Mouse (Mus musculus) embryonic facial prominence, embryonic 15.5 days (tissue): ENCODE data around the gene Psmc3ip. TPM values are rescaled to one million over a fixed set of nuclear protein-coding genes. Genes with fewer than 3 reads are reported as not detected.

ENCODE experiments used
- ATAC-seq: fragments of 200-750 bp; cut with Nextera tagmentation; 2 replicates; pipeline ENCODE4 v1.8.0; 2017; ENCODE audit warnings: low read depth, moderate TSS enrichment; ENCODE audit not compliant: insufficient number of reproducible peaks, low FRiP score, low TSS enrichment
- H3K27ac ChIP-seq: fragments of 300-500 bp; sonication (generic); replicated peaks from 2 replicates; pipeline ENCODE4 v1.5.1; 2015; ENCODE audit warnings: mild to moderate bottlenecking, inconsistent platforms
- H3K27me3 ChIP-seq: fragments of 300-500 bp; sonication (generic); 2 replicates; pipeline ENCODE4 v1.6.1; 2015; ENCODE audit warnings: inconsistent platforms
- H3K36me3 ChIP-seq: fragments of 300-500 bp; sonication (generic); 2 replicates; pipeline ENCODE4 v1.6.1; 2015; ENCODE audit warnings: mild to moderate bottlenecking, inconsistent platforms
- H3K4me1 ChIP-seq: fragments of 300-500 bp; sonication (generic); 2 replicates; pipeline ENCODE4 v1.6.1; 2015; ENCODE audit warnings: inconsistent platforms
- H3K4me2 ChIP-seq: fragments of 300-500 bp; sonication (generic); replicated peaks from 2 replicates; pipeline ENCODE4 v1.6.1; 2015; ENCODE audit warnings: mild to moderate bottlenecking, inconsistent platforms
- H3K4me3 ChIP-seq: fragments of 300-500 bp; sonication (generic); replicated peaks from 2 replicates; pipeline ENCODE4 v1.5.1; 2015; ENCODE audit warnings: mild to moderate bottlenecking, inconsistent platforms
- H3K9ac ChIP-seq: fragments of 300-500 bp; sonication (generic); 2 replicates; pipeline ENCODE4 v1.6.1; 2015; ENCODE audit warnings: inconsistent platforms
- H3K9me3 ChIP-seq: fragments of 300-500 bp; sonication (generic); replicated peaks from 2 replicates; pipeline ENCODE4 v1.6.1; 2016; ENCODE audit warnings: inconsistent platforms
- WGBS: fragments of 180-500 bp; shearing (Covaris S2); methylation state at CpG from one replicate; pipeline ENCODE4 v1.1.7; 2015; 5-methylcytosine and 5-hydroxymethylcytosine counted together
- polyA plus RNA-seq: library from polyadenylated mRNA; unstranded; fragments of >200 nt; fragmentation: Nextera tagmentation; extraction: Ambion mirVana; gene quantifications from 2 replicates; pipeline ENCODE4 v1.2.1, GENCODE M21; 2015

The Psmc3ip gene
- polyA plus RNA-seq, 1 experiment from 2014 or later: 32.0 TPM

DNA sequence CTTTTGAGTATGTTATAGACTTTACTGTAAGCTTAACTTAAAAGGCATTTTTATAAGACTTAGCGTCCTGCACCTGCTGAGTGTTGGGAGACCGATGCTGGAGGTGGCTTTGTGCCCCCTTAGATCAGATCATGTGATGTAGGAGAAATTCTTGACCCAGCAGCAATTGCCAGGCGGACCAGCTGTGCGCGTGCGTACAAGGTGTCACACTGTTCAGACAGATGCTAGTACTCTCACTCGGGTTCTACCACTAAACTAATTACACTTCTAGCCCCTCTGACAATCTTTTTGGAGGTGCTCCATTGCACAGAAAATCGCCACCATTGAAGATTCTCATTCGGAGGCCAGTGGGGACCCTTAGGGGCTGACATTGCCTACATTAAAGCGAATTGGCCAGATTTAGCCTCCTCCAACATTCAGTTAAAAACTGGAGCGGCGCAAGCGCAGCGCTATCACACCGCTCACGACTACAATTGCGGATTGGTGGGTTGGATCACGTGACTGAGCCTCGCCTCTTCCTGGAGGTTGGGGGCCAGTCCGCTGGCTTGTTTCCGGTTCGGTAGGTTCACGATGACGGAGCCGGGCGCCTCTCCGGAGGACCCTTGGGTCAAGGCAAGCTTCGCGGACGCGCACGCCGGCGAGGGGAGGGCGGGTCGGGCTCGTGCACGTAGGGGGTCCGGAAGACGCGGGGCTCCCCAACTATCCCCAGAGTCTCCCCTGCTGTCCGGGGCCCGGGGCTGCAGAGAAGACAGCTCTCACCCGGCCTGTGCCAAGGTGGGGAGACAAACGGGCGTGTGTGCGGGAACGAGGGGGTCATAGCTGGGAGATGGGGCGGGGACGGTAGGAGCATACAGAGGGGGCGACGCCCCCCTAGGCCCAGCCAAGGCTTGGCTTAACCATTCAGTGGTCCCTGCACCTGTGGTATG lies 8.2 kb downstream of the Psmc3ip start, which contains the start of gene Mlx:
Mlx (plus strand) TSS at position 522 of the 926 bp plus-strand sequence.
- H3K4me3 ChIP-seq: peak within 1 kb of the TSS; percentile 72
- peaks cover 49% of the 10 kb centered on the region for H3K36me3 ChIP-seq
- peak within 1 kb of the TSS; percentile 92 for H3K4me2 ChIP-seq
- H3K9me3 ChIP-seq: no peaks in the 10 kb centered on the region
- H3K9ac ChIP-seq: peak within 1 kb of the TSS; percentile 80
- H3K27ac ChIP-seq: peak within 1 kb of the TSS; percentile 87
- WGBS: 1% methylated on average over 52 of the region's 52 CpGs
- peak; percentile 82 for ATAC-seq
- H3K4me1 ChIP-seq: peaks cover 39% of the 10 kb centered on the region
- no peaks in the 10 kb centered on the region for H3K27me3 ChIP-seq

DNA sequence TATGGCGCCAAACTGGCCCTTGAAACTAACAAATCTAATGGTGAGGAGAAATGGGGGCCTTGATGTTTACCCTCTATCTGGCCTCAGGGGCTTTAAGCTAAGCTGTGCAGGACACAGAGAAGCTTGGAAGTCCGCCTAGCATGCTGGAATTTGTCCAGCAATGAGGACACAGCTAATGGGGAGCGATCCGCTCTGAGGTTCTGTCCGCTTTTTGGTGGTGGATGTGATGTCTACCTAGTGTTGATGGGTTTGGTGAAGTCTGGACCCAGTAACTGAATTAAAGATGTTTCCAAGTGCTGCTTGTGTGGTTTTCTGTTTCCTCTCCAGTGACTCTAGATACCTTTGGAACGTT lies 8.9 kb downstream of the Psmc3ip start:
- peaks cover 42% of the 10 kb centered on the region for H3K36me3 ChIP-seq
- ATAC-seq: no peak
- 0 out of 2 replicates have a peak, but pooled peaks cover under 1% of the 10 kb centered on the region for H3K27me3 ChIP-seq
- H3K9me3 ChIP-seq: no peaks in the 10 kb centered on the region
- peak overlapping the region; percentile 80 for H3K9ac ChIP-seq
- 78% methylated on average over 6 of the region's 6 CpGs for WGBS
- H3K4me1 ChIP-seq: peaks cover 46% of the 10 kb centered on the region
- H3K4me2 ChIP-seq: peak overlapping the region; percentile 92
- peak overlapping the region; percentile 72 for H3K4me3 ChIP-seq
- H3K27ac ChIP-seq: peak overlapping the region; percentile 87

DNA sequence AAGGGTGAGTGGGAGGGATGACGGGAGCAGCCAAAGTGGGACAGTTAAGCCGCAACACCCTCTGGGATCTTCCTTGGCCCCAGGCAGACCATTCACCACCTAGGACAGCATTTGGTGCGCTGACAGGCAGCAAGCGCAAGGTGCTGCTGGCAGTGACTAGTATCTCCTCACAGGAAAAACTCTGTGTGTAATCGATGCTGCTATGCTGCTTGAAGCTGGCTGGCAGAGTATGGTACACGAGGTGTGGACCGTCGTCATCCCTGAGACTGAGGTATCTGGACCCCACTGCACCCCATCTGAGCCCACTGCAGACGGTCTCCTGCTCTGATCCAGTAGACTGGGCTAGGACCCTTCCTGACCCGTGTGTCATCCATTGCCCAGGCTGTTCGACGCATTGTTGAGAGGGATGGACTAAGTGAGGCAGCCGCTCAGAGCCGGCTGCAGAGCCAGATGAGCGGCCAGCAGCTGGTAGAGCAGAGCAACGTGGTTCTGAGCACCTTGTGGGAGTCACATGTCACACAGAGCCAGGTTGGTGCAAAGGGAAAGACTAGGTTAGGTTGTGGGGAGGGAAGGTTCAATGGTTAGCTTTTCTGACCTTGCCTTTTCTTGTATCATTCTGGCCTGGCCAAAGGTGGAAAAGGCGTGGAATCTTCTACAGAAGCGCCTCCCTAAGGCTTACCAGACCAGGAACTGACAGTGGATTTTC lies 9.5 kb downstream of the Psmc3ip start:
- H3K36me3 ChIP-seq: peaks cover 37% of the 10 kb centered on the region
- H3K27me3 ChIP-seq: peaks cover 5% of the 10 kb centered on the region; the same call in 1 of the 2 replicates
- no peak overlapping the region for H3K4me2 ChIP-seq
- H3K9ac ChIP-seq: 0 out of 2 replicates have a peak overlapping the region, but pooled peaks have one; percentile 80
- H3K9me3 ChIP-seq: no peaks in the 10 kb centered on the region
- H3K4me1 ChIP-seq: peaks cover 47% of the 10 kb centered on the region
- no peak overlapping the region for H3K27ac ChIP-seq
- H3K4me3 ChIP-seq: no peak overlapping the region
- whole genome bisulfite sequencing: 90% methylated on average over 18 of the region's 18 CpGs
- no peak for ATAC-seq

DNA sequence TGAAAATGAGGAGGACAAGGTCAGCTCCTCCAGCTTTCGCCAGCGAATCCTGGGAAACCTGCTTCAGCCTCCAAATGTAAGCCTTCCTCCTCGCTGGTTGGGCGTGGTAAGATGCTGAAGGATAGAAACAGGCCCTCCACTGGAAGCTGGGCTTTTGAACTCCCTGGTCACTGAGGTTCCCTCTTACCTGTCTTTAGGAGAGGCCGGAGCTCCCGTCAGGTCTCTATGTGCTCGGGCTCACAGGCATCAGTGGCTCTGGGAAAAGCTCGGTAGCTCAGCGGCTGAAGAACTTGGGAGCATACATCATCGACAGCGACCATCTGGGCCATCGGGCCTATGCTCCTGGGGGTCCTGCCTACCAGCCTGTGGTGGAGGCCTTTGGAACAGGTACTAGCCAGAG lies 10.4 kb downstream of the Psmc3ip start:
- H3K4me2 ChIP-seq: no peak overlapping the region
- peaks cover 14% of the 10 kb centered on the region for H3K27me3 ChIP-seq
- WGBS: 90% methylated on average over 12 of the region's 12 CpGs
- H3K4me1 ChIP-seq: peaks cover 49% of the 10 kb centered on the region
- no peak overlapping the region for H3K27ac ChIP-seq
- no peak for ATAC-seq
- no peak overlapping the region for H3K4me3 ChIP-seq
- no peaks in the 10 kb centered on the region for H3K9me3 ChIP-seq
- peaks cover 28% of the 10 kb centered on the region for H3K36me3 ChIP-seq
- H3K9ac ChIP-seq: no peak overlapping the region

DNA sequence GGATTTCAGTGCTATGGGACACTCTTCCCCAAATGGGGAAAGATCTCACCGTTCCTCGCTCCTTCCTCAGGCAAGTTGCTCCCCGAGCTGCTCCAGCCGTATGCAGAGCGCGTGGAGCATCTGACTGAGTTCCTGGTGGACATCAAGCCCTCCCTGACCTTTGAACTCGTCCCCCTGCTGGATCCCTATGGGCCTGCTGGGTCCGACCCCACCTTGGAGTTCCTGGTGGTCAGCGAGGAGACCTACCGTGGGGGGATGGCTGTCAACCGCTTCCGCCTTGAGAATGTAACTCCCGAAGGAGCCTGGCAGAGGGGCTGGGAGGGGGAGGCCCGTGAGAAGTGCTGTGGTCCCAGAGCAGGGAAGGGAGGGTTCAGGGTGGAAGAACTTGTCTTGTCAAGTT lies 11.0 kb downstream of the Psmc3ip start:
- Histone ChIP-seq H3K4me2 (no peak overlapping the region), H3K36me3 (peaks cover 22% of the 10 kb centered on the region), H3K27me3 (peaks cover 20% of the 10 kb centered on the region), H3K27ac (no peak overlapping the region), H3K4me1 (peaks cover 53% of the 10 kb centered on the region), H3K9me3 (no peaks in the 10 kb centered on the region), H3K4me3 (no peak overlapping the region), H3K9ac (0 out of 2 replicates have a peak overlapping the region, but pooled peaks have one; percentile 3)
- no peak for ATAC-seq
- 73% methylated on average over 14 of the region's 14 CpGs for WGBS

DNA sequence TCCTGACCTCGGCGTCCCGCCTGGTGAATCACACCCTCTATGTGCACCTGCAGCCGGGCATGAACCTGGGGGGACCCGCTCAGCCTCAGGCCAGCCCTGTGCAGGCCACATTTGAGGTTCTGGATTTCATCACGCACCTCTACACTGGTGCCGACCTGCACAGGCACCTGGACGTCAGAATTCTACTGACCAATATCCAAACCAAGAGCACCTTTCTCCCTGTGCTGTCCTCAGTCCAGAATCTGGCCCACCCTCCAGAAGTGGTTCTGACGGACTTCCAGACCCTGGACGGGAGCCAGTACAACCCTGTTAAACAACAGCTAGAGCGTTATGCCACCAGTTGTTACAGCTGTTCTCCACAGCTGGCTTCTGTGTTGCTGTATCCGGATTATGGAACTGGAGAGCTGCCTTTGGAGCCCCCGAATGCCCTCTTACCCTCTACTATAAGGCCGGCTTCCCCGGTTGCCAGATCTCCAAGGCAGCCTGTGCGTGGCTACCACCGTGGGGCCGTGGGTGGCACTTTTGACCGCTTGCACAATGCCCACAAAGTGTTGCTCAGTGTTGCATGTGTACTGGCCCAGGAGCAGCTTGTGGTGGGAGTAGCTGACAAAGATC lies 12.0 kb downstream of the Psmc3ip start:
- Histone ChIP-seq H3K4me1 (peaks cover 49% of the 10 kb centered on the region), H3K27me3 (peaks cover 30% of the 10 kb centered on the region), H3K9me3 (no peaks in the 10 kb centered on the region), H3K36me3 (peaks cover 14% of the 10 kb centered on the region; the same call in 1 of the 2 replicates), H3K27ac (peak overlapping the region; percentile 92), H3K9ac (peak overlapping the region; percentile 88), H3K4me2 (peak overlapping the region; percentile 97), H3K4me3 (peak overlapping the region; percentile 71)
- no peak for ATAC-seq
- 30% methylated on average over 19 of the region's 19 CpGs for whole genome bisulfite sequencing

DNA sequence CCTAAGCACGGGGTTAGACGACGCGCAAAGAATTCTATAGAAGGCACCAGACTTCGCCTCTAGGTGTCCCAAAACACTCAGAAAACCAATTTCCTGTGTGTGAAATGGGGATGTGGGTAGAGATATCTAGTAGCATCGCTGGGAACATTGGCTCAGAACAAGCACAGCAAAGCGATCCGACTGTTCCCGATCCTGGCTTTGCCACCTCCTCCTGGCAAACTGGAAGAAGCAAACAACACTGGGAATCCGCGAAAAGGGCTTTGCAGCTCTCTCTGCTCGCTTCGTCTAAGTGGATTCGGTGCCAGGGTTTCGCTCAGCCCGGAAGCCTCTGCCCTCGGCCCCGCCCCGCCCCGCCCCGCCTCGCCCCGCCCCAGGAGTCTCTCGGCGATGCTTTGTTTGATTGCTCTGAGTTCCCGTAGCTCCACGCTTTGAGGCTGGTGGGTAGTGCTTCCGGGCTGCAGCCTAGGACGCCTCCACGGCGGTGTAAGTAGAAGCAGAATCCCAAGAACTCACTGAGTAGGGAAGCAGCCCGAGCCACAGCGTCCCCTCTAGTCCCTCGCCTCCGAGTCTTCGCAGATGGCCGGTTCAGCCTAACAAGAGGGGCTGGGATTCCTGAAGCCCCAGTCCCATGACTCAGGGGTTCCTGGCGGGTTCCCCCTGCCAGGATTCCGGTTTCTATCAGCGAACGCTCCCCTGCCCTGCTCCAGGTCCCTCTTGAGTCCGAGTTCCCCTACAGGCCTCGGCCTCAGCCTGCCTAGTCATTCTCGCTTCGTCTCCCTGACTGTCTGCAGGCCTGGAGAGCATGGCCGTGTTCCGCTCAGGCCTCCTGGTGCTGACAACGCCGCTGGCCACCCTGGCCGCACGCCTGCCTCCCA lies 12.8 kb downstream of the Psmc3ip start, which contains the start of gene Coasy:
Coasy (plus strand) TSS at position 358 of the 875 bp plus-strand sequence.
- Histone ChIP-seq H3K4me1 (peaks cover 42% of the 10 kb centered on the region), H3K4me3 (peak within 1 kb of the TSS; percentile 71)
- peak; percentile 91 for ATAC-seq

DNA sequence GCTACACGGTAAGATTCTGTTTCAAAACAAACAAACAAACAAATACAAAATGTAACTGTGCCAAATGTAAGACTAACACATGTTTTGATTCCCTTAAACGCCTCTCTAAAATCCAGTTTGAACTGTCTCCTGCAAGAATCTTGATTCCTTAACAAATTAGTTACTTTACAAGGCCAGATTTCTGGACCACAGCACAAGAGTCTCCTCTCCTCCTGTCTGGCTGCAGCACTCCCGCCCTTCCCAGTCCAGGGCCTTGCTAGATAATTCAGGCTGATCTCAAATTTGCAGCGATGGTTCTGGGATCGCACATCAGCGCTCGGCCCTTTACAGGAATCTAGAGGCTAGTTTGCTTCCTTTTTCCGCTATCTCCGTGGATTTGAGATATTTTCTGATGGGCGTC lies 13.6 kb downstream of the Psmc3ip start:
- ATAC-seq: no peak
- peak overlapping the region; percentile 71 for H3K4me3 ChIP-seq
- H3K9me3 ChIP-seq: no peaks in the 10 kb centered on the region
- H3K9ac ChIP-seq: peak overlapping the region; percentile 28
- peaks cover 14% of the 10 kb centered on the region; the same call in 1 of the 2 replicates for H3K36me3 ChIP-seq
- peak overlapping the region; percentile 90 for H3K27ac ChIP-seq
- peaks cover 45% of the 10 kb centered on the region for H3K27me3 ChIP-seq
- H3K4me2 ChIP-seq: peak overlapping the region; percentile 97
- peaks cover 39% of the 10 kb centered on the region for H3K4me1 ChIP-seq
- 7% methylated on average over 10 of the region's 10 CpGs for WGBS

More for the DNA sequence above, 12.8 kb downstream of the Psmc3ip start, which contains the start of gene Coasy:
- no peaks in the 10 kb centered on the region for H3K9me3 ChIP-seq
- peaks cover 14% of the 10 kb centered on the region; the same call in 1 of the 2 replicates for H3K36me3 ChIP-seq
- under 1% methylated on average over 51 of the region's 51 CpGs for WGBS
- peak within 1 kb of the TSS; percentile 88 for H3K9ac ChIP-seq
- H3K27ac ChIP-seq: peak within 1 kb of the TSS; percentile 92
- peak within 1 kb of the TSS; percentile 97 for H3K4me2 ChIP-seq
- peaks cover 38% of the 10 kb centered on the region for H3K27me3 ChIP-seq

DNA sequence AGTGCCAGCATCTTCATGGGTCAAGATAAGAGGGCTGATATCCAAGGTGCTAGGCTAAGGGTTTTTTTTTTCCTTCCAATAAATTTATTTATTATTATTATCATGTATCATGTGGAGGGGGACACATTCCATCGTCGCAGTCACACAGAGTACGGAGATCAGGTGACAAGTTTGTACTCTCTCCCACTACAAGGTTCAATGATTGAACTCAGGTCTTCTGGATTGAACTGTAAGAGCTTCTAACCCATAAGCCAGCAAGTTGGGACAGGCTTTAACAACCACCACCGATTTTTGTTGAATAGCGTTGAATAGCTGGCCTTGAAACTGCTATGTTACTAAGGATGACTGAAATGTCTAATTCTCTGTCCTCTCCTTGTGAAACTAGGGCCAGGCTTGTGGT lies 14.8 kb downstream of the Psmc3ip start:
- Histone ChIP-seq H3K27ac (no peak overlapping the region), H3K36me3 (peaks cover 8% of the 10 kb centered on the region; the same call in 1 of the 2 replicates), H3K4me1 (peaks cover 28% of the 10 kb centered on the region), H3K27me3 (peaks cover 50% of the 10 kb centered on the region), H3K9me3 (no peaks in the 10 kb centered on the region), H3K4me3 (no peak overlapping the region), H3K4me2 (no peak overlapping the region), H3K9ac (no peak overlapping the region)
- WGBS: 61% methylated on average over 5 of the region's 5 CpGs
- no peak for ATAC-seq

DNA sequence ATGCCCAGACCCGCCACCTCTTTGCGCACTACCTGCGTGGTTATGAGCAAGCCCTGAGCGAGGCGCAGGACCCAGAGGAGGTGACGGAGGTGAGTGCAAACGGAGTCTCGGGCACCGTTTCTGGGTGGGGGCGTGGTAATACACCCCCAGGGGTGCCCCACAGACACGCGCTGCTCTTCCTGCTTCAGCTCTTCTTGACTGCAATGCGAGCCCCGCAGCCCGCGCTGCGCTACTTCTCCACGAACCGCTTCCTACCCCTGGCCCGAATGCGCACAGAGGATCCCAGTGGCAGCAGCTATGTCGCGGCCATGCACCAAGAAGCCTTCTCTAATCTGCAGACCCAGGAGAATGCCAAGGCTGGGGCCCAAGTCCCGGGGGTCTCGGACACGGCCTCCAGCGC lies 15.5 kb downstream of the Psmc3ip start:
- ATAC-seq: no peak
- Histone ChIP-seq H3K9me3 (no peaks in the 10 kb centered on the region), H3K4me2 (peak overlapping the region; percentile 41), H3K27ac (no peak overlapping the region), H3K27me3 (peaks cover 50% of the 10 kb centered on the region), H3K4me3 (peak overlapping the region; percentile 28), H3K4me1 (peaks cover 28% of the 10 kb centered on the region), H3K36me3 (peaks cover 4% of the 10 kb centered on the region; the same call in 1 of the 2 replicates), H3K9ac (no peak overlapping the region)
- WGBS: 4% methylated on average over 27 of the region's 27 CpGs
